8 mouse cellular contexts compared by ENCODE assay signal in genomic region chr2:34825827-34826459, GRCm38 (mm10). TPM values are rescaled to one million over a fixed set of nuclear protein-coding genes. Genes with fewer than 3 reads are reported as not detected.
A peak's percentile ranks its signal among the peaks of the same experiment; 100 is the strongest.
DNase-seq lines count a peak whose midpoint lies in the region; ATAC-seq and TF ChIP-seq lines count a peak whose summit lies in the region.

Fbxw2 (minus strand) TSS chr2:34826311.

- peak within 1 kb of the TSS; percentile 97 for H3K9ac ChIP-seq in heart, embryonic 12.5 days
- H3K9ac ChIP-seq in kidney, postnatal 0 days (ENCODE audit: low read depth, low read length), result peak within 1 kb of the TSS; percentile 96
- peak within 1 kb of the TSS; percentile 90 for H3K9ac ChIP-seq in liver, embryonic 11.5 days (ENCODE audit: low read depth, low read length)
- peak within 1 kb of the TSS; percentile 91 for H3K9ac ChIP-seq in stomach, embryonic 14.5 days (replicated peaks; ENCODE audit: low read depth, low read length)

- H3K79me2 ChIP-seq in C2C12 (ENCODE audit: control insufficient read depth, insufficient read depth), result peaks cover 43% of the 10 kb centered on the region

- H3K79me3 ChIP-seq in C2C12 (ENCODE audit: low read depth), result peaks cover 27% of the 10 kb centered on the region

- H3K4me3 ChIP-seq in C2C12 (ENCODE audit: insufficient read depth, poor library complexity, severe bottlenecking), result peak within 1 kb of the TSS; percentile 89
- H3K4me3 ChIP-seq in erythroblast, embryonic 14.5 days (replicated peaks), result peak within 1 kb of the TSS; percentile 86
- H3K4me3 ChIP-seq in heart, embryonic 12.5 days, result peak within 1 kb of the TSS; percentile 92
- H3K4me3 ChIP-seq in kidney, postnatal 0 days (replicated peaks; ENCODE audit: low read depth, low read length), result peak within 1 kb of the TSS; percentile 97
- H3K4me3 ChIP-seq in liver, embryonic 11.5 days (ENCODE audit: low read depth, low read length), result peak within 1 kb of the TSS; percentile 86
- H3K4me3 ChIP-seq in stomach, embryonic 14.5 days (ENCODE audit: low read depth, low read length), result peak within 1 kb of the TSS; percentile 95

- peak within 1 kb of the TSS; percentile 84 for H3K27ac ChIP-seq in heart, embryonic 12.5 days (ENCODE audit: poor library complexity, severe bottlenecking)
- H3K27ac ChIP-seq in kidney, postnatal 0 days, result peak within 1 kb of the TSS; percentile 95
- H3K27ac ChIP-seq in liver, embryonic 11.5 days (ENCODE audit: low read depth, low read length), result peak within 1 kb of the TSS; percentile 87
- H3K27ac ChIP-seq in stomach, embryonic 14.5 days (ENCODE audit: low read length), result peak within 1 kb of the TSS; percentile 80; the same call in 1 of the 2 replicates

- DNase-seq in brain, embryonic 14.5 days (ENCODE audit: low read depth), result peak; percentile 98
- peak; percentile 94 for DNase-seq in kidney, postnatal 0 days (ENCODE audit: low spot score)
- DNase-seq in liver, embryonic 11.5 days (ENCODE audit: low spot score), result peak; percentile 90
- DNase-seq in naive thymus-derived CD4-positive, alpha-beta T cell, adult 2 months (ENCODE audit: low read depth), result peak; percentile 91

- ATAC-seq in heart, embryonic 12.5 days (ENCODE audit: insufficient number of reproducible peaks, low FRiP score), result peak; percentile 95
- peak; percentile 98 for ATAC-seq in kidney, postnatal 0 days (replicated peaks; ENCODE audit: low FRiP score, low read depth)
- peak; percentile 98 for ATAC-seq in liver, embryonic 11.5 days (replicated peaks; ENCODE audit: low FRiP score)
- ATAC-seq in stomach, embryonic 14.5 days (ENCODE audit: insufficient number of reproducible peaks, insufficient read depth, low FRiP score, low read depth), result peak; percentile 97

- H3K27me3 ChIP-seq in C2C12 (ENCODE audit: control insufficient read depth, insufficient read depth, insufficient read length), result no peaks in the 10 kb centered on the region
- peaks cover 3% of the 10 kb centered on the region for H3K27me3 ChIP-seq in erythroblast, embryonic 14.5 days (ENCODE audit: control insufficient read depth)
- H3K27me3 ChIP-seq in heart, embryonic 12.5 days (replicated peaks), result peaks cover 8% of the 10 kb centered on the region; the same call in 1 of the 2 replicates
- H3K27me3 ChIP-seq in kidney, postnatal 0 days (ENCODE audit: insufficient read depth, low read length), result no peaks in the 10 kb centered on the region
- H3K27me3 ChIP-seq in liver, embryonic 11.5 days (replicated peaks; ENCODE audit: control insufficient read depth, insufficient read depth, low read length), result no peaks in the 10 kb centered on the region
- no peaks in the 10 kb centered on the region for H3K27me3 ChIP-seq in stomach, embryonic 14.5 days (ENCODE audit: control insufficient read depth, insufficient read depth, low read length)

- H3K36me3 ChIP-seq in C2C12 (ENCODE audit: control insufficient read depth, insufficient read depth), result peaks cover 21% of the 10 kb centered on the region
- peaks cover 36% of the 10 kb centered on the region for H3K36me3 ChIP-seq in erythroblast, embryonic 14.5 days (ENCODE audit: control insufficient read depth)
- peaks cover 12% of the 10 kb centered on the region for H3K36me3 ChIP-seq in heart, embryonic 12.5 days
- peaks cover 12% of the 10 kb centered on the region; the same call in 1 of the 2 replicates for H3K36me3 ChIP-seq in kidney, postnatal 0 days (ENCODE audit: insufficient read depth, low read length)
- peaks cover 6% of the 10 kb centered on the region for H3K36me3 ChIP-seq in liver, embryonic 11.5 days (ENCODE audit: control insufficient read depth, insufficient read depth, low read length)
- H3K36me3 ChIP-seq in stomach, embryonic 14.5 days (ENCODE audit: control insufficient read depth, insufficient read depth, low read length), result peaks cover 4% of the 10 kb centered on the region; the same call in 1 of the 2 replicates

- TF ChIP-seq CTCF in C2C12 (IDR thresholded peaks at IDR 0.05; ENCODE audit: control insufficient read depth, insufficient read depth, insufficient read length), result no peak
- no peak for TF ChIP-seq CTCF in brain, embryonic 14.5 days (IDR thresholded peaks at IDR 0.05; ENCODE audit: borderline replicate concordance, extremely low read depth, insufficient read depth, insufficient read length)
- TF ChIP-seq CTCF in kidney, postnatal 0 days (IDR thresholded peaks at IDR 0.05; ENCODE audit: low read depth), result no peak

- peaks cover 55% of the 10 kb centered on the region for H3K4me1 ChIP-seq in erythroblast, embryonic 14.5 days (ENCODE audit: control insufficient read depth)
- H3K4me1 ChIP-seq in heart, embryonic 12.5 days (replicated peaks), result peaks cover 14% of the 10 kb centered on the region
- 0 out of 2 replicates have a peak, but pooled peaks cover 8% of the 10 kb centered on the region for H3K4me1 ChIP-seq in kidney, postnatal 0 days (replicated peaks; ENCODE audit: insufficient read depth, low read length)
- H3K4me1 ChIP-seq in liver, embryonic 11.5 days (replicated peaks; ENCODE audit: control insufficient read depth, insufficient read depth, low read length), result peaks cover 26% of the 10 kb centered on the region
- H3K4me1 ChIP-seq in stomach, embryonic 14.5 days (ENCODE audit: control insufficient read depth, insufficient read depth, low read length), result peaks cover 6% of the 10 kb centered on the region; the same call in 1 of the 2 replicates

- WGBS in heart, embryonic 12.5 days, result under 1% methylated on average over 57 of the region's 57 CpGs
- under 1% methylated on average over 56 of the region's 57 CpGs for WGBS in kidney, postnatal 0 days
- WGBS in liver, embryonic 11.5 days, result under 1% methylated on average over 55 of the region's 57 CpGs
- under 1% methylated on average over 57 of the region's 57 CpGs for WGBS in stomach, embryonic 14.5 days

- H3K9me3 ChIP-seq in erythroblast, embryonic 14.5 days (ENCODE audit: control insufficient read depth, low read length), result peaks cover 17% of the 10 kb centered on the region
- H3K9me3 ChIP-seq in heart, embryonic 12.5 days (replicated peaks), result no peaks in the 10 kb centered on the region; the same call in 1 of the 2 replicates
- no peaks in the 10 kb centered on the region for H3K9me3 ChIP-seq in kidney, postnatal 0 days (replicated peaks; ENCODE audit: low read length)
- H3K9me3 ChIP-seq in liver, embryonic 11.5 days (ENCODE audit: control insufficient read depth, low read length), result no peaks in the 10 kb centered on the region
- H3K9me3 ChIP-seq in stomach, embryonic 14.5 days (ENCODE audit: control insufficient read depth, low read depth, low read length), result no peaks in the 10 kb centered on the region

- peak within 1 kb of the TSS; percentile 92 for H3K4me2 ChIP-seq in heart, embryonic 12.5 days
- peak within 1 kb of the TSS; percentile 81 for H3K4me2 ChIP-seq in kidney, postnatal 0 days (ENCODE audit: low read length)
- H3K4me2 ChIP-seq in liver, embryonic 11.5 days, result peak within 1 kb of the TSS; percentile 85
- H3K4me2 ChIP-seq in stomach, embryonic 14.5 days (replicated peaks; ENCODE audit: low read depth, low read length), result peak within 1 kb of the TSS; percentile 88

- TF ChIP-seq POLR2A in brain, embryonic 14.5 days (IDR thresholded peaks at IDR 0.05; ENCODE audit: borderline replicate concordance, extremely low read depth, insufficient read depth, insufficient read length, poor library complexity, severe bottlenecking), result peak; percentile 63; the same call in 1 of the 2 replicates

- H3ac ChIP-seq in C2C12 (ENCODE audit: control insufficient read depth, insufficient read length, low read depth), result peak within 1 kb of the TSS; percentile 96

TF ChIP-seq in C2C12, 6 proteins besides CTCF, POLR2A, EP300 and RAD21:
- TF ChIP-seq MYOG (IDR thresholded peaks at IDR 0.05; ENCODE audit: control insufficient read depth, extremely low read depth, insufficient read length) (no peak), FOSL1 (IDR thresholded peaks at IDR 0.05; ENCODE audit: insufficient read depth, low read length, poor library complexity, severe bottlenecking) (no peak), CEBPB (IDR thresholded peaks at IDR 0.05; ENCODE audit: low read depth) (no peak), MYOD1 (IDR thresholded peaks at IDR 0.05; ENCODE audit: control insufficient read depth, insufficient read length, low read depth) (no peak), USF1 (IDR thresholded peaks at IDR 0.05; ENCODE audit: low read depth) (no peak), MAX (IDR thresholded peaks at IDR 0.05) (peak; percentile 93)
TF ChIP-seq in C2C12: peak in this region for 1.

RNA-seq across cellular contexts. Expression of gene Fbxw2, which starts in this region (rescaled TPM):
- 43.7 TPM for polyA plus RNA-seq in C2C12 (2012; fragmentation: generic; extraction: Trizol)
- polyA plus RNA-seq in brain, embryonic 14.5 days (2012; rRNA removed), result 60.9 and 67.3 TPM in 2 replicates
- polyA plus RNA-seq in erythroblast, embryonic 14.5 days (2012), result 3.9 and 5.1 TPM in 2 replicates
- 60.1 and 66.9 TPM in 2 replicates for polyA plus RNA-seq in heart, embryonic 12.5 days (2016; fragmentation: Nextera tagmentation; extraction: Ambion mirVana)
- polyA plus RNA-seq in kidney, postnatal 0 days (2015; fragmentation: Nextera tagmentation; extraction: Ambion mirVana), result 61.0 and 65.8 TPM in 2 replicates
- 78.7 and 81.2 TPM in 2 replicates for polyA plus RNA-seq in liver, embryonic 11.5 days (2014; fragmentation: Nextera tagmentation; extraction: Ambion mirVana)
- 69.8 and 75.7 TPM in 2 replicates for polyA plus RNA-seq in stomach, embryonic 14.5 days (2014; fragmentation: Nextera tagmentation; extraction: Ambion mirVana)

Comparison
In these comparisons a context has a peak if more than half of its experiments do, and no peak if none do; other contexts are left out.
1. Peak in every context shown above with its lines: DNase-seq, ATAC-seq, H3K4me3 ChIP-seq and H3K27ac ChIP-seq.